In genomic region chr5:63444407-63444806, GRCm38 (mm10) we compare ENCODE assay signal across 28 mouse cellular contexts.
DNase-seq lines count a peak whose midpoint lies in the region; ATAC-seq lines count a peak whose summit lies in the region.
"Had no signal": no experiment of that assay in that cellular context is flagged by ENCODE, and none has a peak within 500 bp of the region (broad histone marks: within the 10 kb centered on the region; RNA-seq: fewer than 3 reads in every experiment).

No protein-coding gene starts in this region.

- H3K27ac ChIP-seq in hindbrain, embryonic 14.5 days, result no peak overlapping the region
- H3K27ac ChIP-seq in hindbrain, embryonic 11.5 days (ENCODE audit: low read depth, low read length), result no peak overlapping the region
- H3K27ac ChIP-seq in midbrain, embryonic 16.5 days (ENCODE audit: low read length), result no peak overlapping the region
- H3K27ac ChIP-seq: heart, embryonic 10.5 days; heart, embryonic 15.5 days; kidney, embryonic 15.5 days; liver, embryonic 14.5 days; stomach, embryonic 15.5 days had no signal

- H3K4me3 ChIP-seq in hindbrain, embryonic 14.5 days (replicated peaks; ENCODE audit: low read length), result no peak overlapping the region
- H3K4me3 ChIP-seq in hindbrain, embryonic 11.5 days (ENCODE audit: low read depth, low read length), result no peak overlapping the region
- H3K4me3 ChIP-seq in midbrain, embryonic 16.5 days (ENCODE audit: low read depth, low read length), result no peak overlapping the region
- H3K4me3 ChIP-seq: heart, embryonic 10.5 days; heart, embryonic 15.5 days; kidney, embryonic 15.5 days; myocyte; stomach, embryonic 15.5 days had no signal

- H3K4me1 ChIP-seq in hindbrain, embryonic 14.5 days (replicated peaks; ENCODE audit: control insufficient read depth, insufficient read depth, low read length), result 0 out of 2 replicates have a peak, but pooled peaks cover 5% of the 10 kb centered on the region
- no peaks in the 10 kb centered on the region for H3K4me1 ChIP-seq in hindbrain, embryonic 11.5 days (replicated peaks; ENCODE audit: control insufficient read depth, insufficient read depth, low read length)
- H3K4me1 ChIP-seq in midbrain, embryonic 16.5 days (ENCODE audit: control insufficient read depth, insufficient read depth, low read length), result no peaks in the 10 kb centered on the region; the same call in 1 of the 2 replicates
- H3K4me1 ChIP-seq: heart, embryonic 10.5 days; heart, embryonic 15.5 days; kidney, embryonic 15.5 days; stomach, embryonic 15.5 days had no signal

- no peak overlapping the region for H3K9ac ChIP-seq in hindbrain, embryonic 14.5 days
- H3K9ac ChIP-seq in hindbrain, embryonic 11.5 days (ENCODE audit: low read depth, low read length), result no peak overlapping the region
- no peak overlapping the region for H3K9ac ChIP-seq in midbrain, embryonic 16.5 days (ENCODE audit: low read depth, low read length)
- H3K9ac ChIP-seq: heart, embryonic 15.5 days; kidney, embryonic 15.5 days; liver, embryonic 14.5 days; stomach, embryonic 15.5 days had no signal

- no peak for DNase-seq in hindbrain, embryonic 14.5 days (ENCODE audit: low spot score)
- no peak for DNase-seq in hindbrain, embryonic 11.5 days (ENCODE audit: low spot score)
- peak; percentile 17 for DNase-seq in retina, embryonic 14.5 days (ENCODE audit: low spot score)
- no peak for DNase-seq in retina, postnatal 1 day
- no peak for DNase-seq in cerebellum, postnatal 36 days
- DNase-seq in lung, postnatal 4 days, result no peak
- DNase-seq: adrenal gland, adult 2 months; adrenal gland, postnatal 36 days; cerebellum, adult 8-10 months; cerebellum, postnatal 25 days; gastrocnemius, postnatal 25 days; heart, adult 11 months; kidney, postnatal 25 days; liver; lung, adult 2 months; lung, postnatal 10 days; thymus, postnatal 14 days had no signal

- ATAC-seq in hindbrain, embryonic 14.5 days (ENCODE audit: low FRiP score), result peak; percentile 48; the same call in 1 of the 2 replicates
- ATAC-seq in hindbrain, embryonic 11.5 days (ENCODE audit: low FRiP score), result no peak
- ATAC-seq in midbrain, embryonic 16.5 days, result peak; percentile 83; the same call in 1 of the 2 replicates
- ATAC-seq: activated CD4-positive, CD25-positive, alpha-beta regulatory T cell, adult 4 months; CD4-positive, CD25-positive, alpha-beta regulatory T cell, adult 4 months; forebrain, embryonic 14.5 days; intestine, postnatal 0 days had no signal

- H3K27me3 ChIP-seq in hindbrain, embryonic 14.5 days (ENCODE audit: control insufficient read depth, insufficient read depth, low read length), result no peaks in the 10 kb centered on the region
- H3K27me3 ChIP-seq in hindbrain, embryonic 11.5 days (ENCODE audit: control insufficient read depth, insufficient read depth, low read length), result no peaks in the 10 kb centered on the region
- no peaks in the 10 kb centered on the region for H3K27me3 ChIP-seq in midbrain, embryonic 16.5 days (ENCODE audit: control insufficient read depth, insufficient read depth, low read depth, low read length)
- H3K27me3 ChIP-seq: heart, embryonic 15.5 days; kidney, embryonic 15.5 days; stomach, embryonic 15.5 days had no signal

- no peaks in the 10 kb centered on the region for H3K9me3 ChIP-seq in hindbrain, embryonic 14.5 days (ENCODE audit: control insufficient read depth, low read length)
- no peaks in the 10 kb centered on the region for H3K9me3 ChIP-seq in hindbrain, embryonic 11.5 days (ENCODE audit: control insufficient read depth, low read length)
- H3K9me3 ChIP-seq in midbrain, embryonic 16.5 days (replicated peaks; ENCODE audit: control insufficient read depth, low read length, poor library complexity, severe bottlenecking), result no peaks in the 10 kb centered on the region
- H3K9me3 ChIP-seq: heart, embryonic 10.5 days; heart, embryonic 15.5 days; kidney, embryonic 15.5 days; stomach, embryonic 15.5 days had no signal

- H3K4me2 ChIP-seq in hindbrain, embryonic 14.5 days (replicated peaks), result no peak overlapping the region
- no peak overlapping the region for H3K4me2 ChIP-seq in hindbrain, embryonic 11.5 days (replicated peaks; ENCODE audit: low read depth, low read length)
- H3K4me2 ChIP-seq in midbrain, embryonic 16.5 days (ENCODE audit: low read length), result no peak overlapping the region
- H3K4me2 ChIP-seq: heart, embryonic 15.5 days; kidney, embryonic 15.5 days; stomach, embryonic 15.5 days had no signal

- 55% methylated on average over 3 of the region's 3 CpGs for WGBS in hindbrain, embryonic 14.5 days
- WGBS in hindbrain, embryonic 11.5 days, result 77% methylated on average over 3 of the region's 3 CpGs
- WGBS in midbrain, embryonic 16.5 days, result 54% methylated on average over 3 of the region's 3 CpGs

- H3K36me3 ChIP-seq in hindbrain, embryonic 14.5 days (replicated peaks; ENCODE audit: control insufficient read depth, insufficient read depth), result no peaks in the 10 kb centered on the region
- H3K36me3 ChIP-seq in hindbrain, embryonic 11.5 days (ENCODE audit: control insufficient read depth, insufficient read depth, low read length), result no peaks in the 10 kb centered on the region
- H3K36me3 ChIP-seq in midbrain, embryonic 16.5 days (ENCODE audit: control insufficient read depth, insufficient read depth, low read length), result no peaks in the 10 kb centered on the region
- H3K36me3 ChIP-seq: heart, embryonic 10.5 days; heart, embryonic 15.5 days; kidney, embryonic 15.5 days; stomach, embryonic 15.5 days had no signal
